Mouse (Mus musculus) embryonic facial prominence, embryonic 14.5 days (tissue): ENCODE data around the gene Cox4i1. TPM values are rescaled to one million over a fixed set of nuclear protein-coding genes. Genes with fewer than 3 reads are reported as not detected.

Experiments
- ATAC-seq: fragments of 200-750 bp; cut with Nextera tagmentation; 2 replicates; pipeline ENCODE4 v1.8.0; 2017; ENCODE audit warnings: low read depth, moderate number of reproducible peaks, moderate TSS enrichment
- DNase-seq: peaks from one replicate; pipeline ENCODE4 v3.0.0-alpha.2; 2015; ENCODE audit warnings: low spot score
- H3K27ac ChIP-seq: fragments of 300-500 bp; sonication (generic); replicated peaks from 2 replicates; pipeline ENCODE4 v1.5.1; 2014; ENCODE audit warnings: low read depth, mild to moderate bottlenecking, low read length, moderate library complexity
- H3K27me3 ChIP-seq: fragments of 300-500 bp; sonication (generic); replicated peaks from 2 replicates; pipeline ENCODE4 v1.6.1; 2014; ENCODE audit warnings: low read length; ENCODE audit not compliant: control insufficient read depth, insufficient read depth
- H3K36me3 ChIP-seq: fragments of 300-500 bp; sonication (generic); 2 replicates; pipeline ENCODE4 v1.6.1; 2014; ENCODE audit warnings: low read length, mixed read lengths; ENCODE audit not compliant: control insufficient read depth, insufficient read depth
- H3K4me1 ChIP-seq: fragments of 300-500 bp; sonication (generic); 2 replicates; pipeline ENCODE4 v1.6.1; 2014; ENCODE audit warnings: antibody characterized with exemption, low read length; ENCODE audit not compliant: control insufficient read depth, insufficient read depth
- H3K4me2 ChIP-seq: fragments of 300-500 bp; sonication (generic); 2 replicates; pipeline ENCODE4 v1.6.1; 2014; ENCODE audit warnings: low read depth, mild to moderate bottlenecking, low read length, moderate library complexity, mixed read lengths
- H3K4me3 ChIP-seq: fragments of 300-500 bp; sonication (generic); 2 replicates; pipeline ENCODE4 v1.5.1; 2014; ENCODE audit warnings: low read depth, mild to moderate bottlenecking, low read length
- H3K9ac ChIP-seq: fragments of 300-500 bp; sonication (generic); 2 replicates; pipeline ENCODE4 v1.6.1; 2014; ENCODE audit warnings: low read depth, mild to moderate bottlenecking, low read length, moderate library complexity, mixed read lengths
- H3K9me3 ChIP-seq: fragments of 300-500 bp; sonication (generic); 2 replicates; pipeline ENCODE4 v1.6.1; 2016; ENCODE audit warnings: low read length; ENCODE audit not compliant: control insufficient read depth
- WGBS: fragments of 180-500 bp; shearing (Covaris S2); extraction: QIAGEN DNeasy Blood & Tissue Kit; methylation state at CpG from one replicate; pipeline ENCODE4 v1.1.7; 2014; 5-methylcytosine and 5-hydroxymethylcytosine counted together
- polyA plus RNA-seq: library from polyadenylated mRNA; unstranded; fragments of >200 nt; fragmentation: Nextera tagmentation; extraction: Ambion mirVana; gene quantifications from 2 replicates; pipeline ENCODE4 v1.2.1, GENCODE M21; 2014

The Cox4i1 gene
- polyA plus RNA-seq, 1 experiment from 2014 or later, result 1,053 TPM

DNA sequence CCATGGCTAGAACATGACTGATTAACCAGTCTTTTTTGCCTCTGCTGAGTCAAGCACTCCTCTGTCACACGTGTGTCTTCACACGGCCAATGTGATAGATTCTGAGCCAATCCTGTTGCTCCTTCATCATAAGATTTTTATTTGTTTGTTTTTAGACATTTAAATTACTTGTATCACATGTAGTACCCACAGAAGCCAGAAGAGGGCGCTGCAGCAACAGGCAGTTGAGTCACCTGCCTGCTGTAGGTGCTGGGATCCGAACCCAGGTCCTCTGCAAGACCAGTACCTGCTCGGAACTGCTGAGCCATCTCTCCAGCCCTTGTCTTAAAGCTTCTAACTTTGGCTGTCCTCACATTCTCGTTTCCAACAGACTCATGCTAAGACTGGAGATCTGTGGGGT, 55.0 kb downstream of the Cox4i1 start:
- WGBS, result 71% methylated on average over 6 of the region's 6 CpGs
- H3K4me2 ChIP-seq, result no peak overlapping the region
- H3K27ac ChIP-seq, result no peak overlapping the region
- H3K4me1 ChIP-seq, result no peaks in the 10 kb centered on the region
- no peak overlapping the region for H3K9ac ChIP-seq
- no peak overlapping the region for H3K4me3 ChIP-seq
- no peaks in the 10 kb centered on the region for H3K36me3 ChIP-seq
- no peaks in the 10 kb centered on the region for H3K9me3 ChIP-seq
- H3K27me3 ChIP-seq, result no peaks in the 10 kb centered on the region
- ATAC-seq (no peak), DNase-seq (no peak)

Other genes with a start within 250 kb of the Cox4i1 start
- 82.7 and 94.0 TPM in 2 replicates for gene Gins2, start 78.9 kb upstream of the Cox4i1 start, polyA plus RNA-seq
- gene 1190005I06Rik, start 20.6 kb upstream of the Cox4i1 start, polyA plus RNA-seq, result 6.9 and 7.4 TPM in 2 replicates
- gene Gm27021, start 143 bp upstream of the Cox4i1 start, polyA plus RNA-seq, result 2.7 and 3.3 TPM in 2 replicates
- gene Emc8, start 351 bp downstream of the Cox4i1 start, polyA plus RNA-seq, result 221 and 243 TPM in 2 replicates
- gene Irf8, start 68.1 kb downstream of the Cox4i1 start, polyA plus RNA-seq, result 7.4 and 8.9 TPM in 2 replicates